Mouse (Mus musculus): ENCODE results near the gene H1fnt. TPM values are rescaled to one million over a fixed set of nuclear protein-coding genes. Genes with fewer than 3 reads are reported as not detected.

The H1fnt gene
- polyA plus RNA-seq (2014; fragmentation: Illumina TruSeq; extraction: RNeasy Lipid Tissue Mini Kit (QIAGEN cat#74804); ENCODE audit: low read depth, low replicate concordance) = not detected

DNA sequence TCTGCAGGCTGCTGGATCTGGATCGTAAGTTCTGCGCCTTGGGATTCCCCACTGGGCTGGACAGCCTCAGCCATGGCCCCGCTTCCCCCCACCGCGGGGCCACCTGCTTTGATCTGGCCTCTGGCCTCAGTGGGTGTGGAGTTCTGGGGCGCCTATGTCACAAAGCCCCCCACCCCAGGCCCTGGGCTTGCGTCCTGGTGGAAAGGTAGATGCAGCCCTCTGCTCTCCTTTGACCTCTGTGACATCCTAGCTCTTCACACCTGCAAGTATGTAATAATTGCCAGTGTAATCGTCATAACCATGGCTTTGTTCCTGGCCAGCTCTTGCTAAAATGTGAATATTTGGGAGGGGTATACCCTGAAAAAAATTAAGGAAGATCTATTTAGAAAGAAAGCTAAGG lies at the start of gene H1fnt:
TSS of gene H1fnt (minus strand) at position 101 of the 400 bp plus-strand sequence.

DNA sequence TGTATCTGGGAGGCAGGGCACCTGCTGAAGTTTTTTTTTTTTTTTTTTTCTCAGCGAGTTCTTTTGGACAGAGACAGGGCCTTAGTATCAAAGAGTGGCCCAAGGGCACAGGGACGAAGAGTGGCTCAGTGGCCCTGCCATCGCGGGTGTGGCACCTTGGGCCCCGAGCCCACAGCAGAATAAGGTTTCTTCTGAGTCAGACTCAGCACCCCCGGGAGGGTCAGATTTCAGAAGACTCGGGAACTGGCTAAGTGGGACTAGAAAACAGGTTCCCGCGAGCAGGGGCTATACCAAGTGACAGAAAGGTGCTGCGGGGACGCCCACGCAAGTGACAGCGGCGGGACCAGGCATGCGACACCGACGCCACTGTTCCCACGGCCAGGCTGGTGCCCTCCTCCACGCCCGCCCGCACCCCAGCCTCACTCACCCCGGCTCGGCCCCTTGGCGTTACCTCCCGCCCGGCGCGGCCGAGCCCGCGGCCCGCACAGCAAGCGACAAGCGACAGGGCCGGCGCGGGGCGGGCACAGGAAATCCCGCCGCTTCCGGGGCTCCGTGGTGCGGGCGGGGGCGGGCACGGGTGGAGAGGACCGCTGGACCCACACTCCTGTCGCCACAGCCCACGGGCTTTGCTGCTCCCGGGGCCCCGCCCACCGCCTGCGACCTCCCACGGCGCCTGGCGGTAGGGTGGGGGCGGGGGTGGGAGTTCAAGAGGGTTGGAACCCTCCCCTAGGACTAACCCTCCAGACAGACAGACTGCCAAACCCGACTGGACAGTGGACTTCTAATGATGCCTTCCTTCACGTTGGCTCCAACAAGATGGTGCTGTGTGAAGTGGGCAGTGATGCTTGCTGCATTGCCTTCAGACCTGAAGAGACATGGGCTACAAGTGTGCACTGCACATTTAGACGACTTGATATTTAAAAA lies 38.8 kb upstream of the H1fnt start, which contains the start of gene Zfp641:
TSS of gene Zfp641 (minus strand) at position 534 of the 924 bp plus-strand sequence.

DNA sequence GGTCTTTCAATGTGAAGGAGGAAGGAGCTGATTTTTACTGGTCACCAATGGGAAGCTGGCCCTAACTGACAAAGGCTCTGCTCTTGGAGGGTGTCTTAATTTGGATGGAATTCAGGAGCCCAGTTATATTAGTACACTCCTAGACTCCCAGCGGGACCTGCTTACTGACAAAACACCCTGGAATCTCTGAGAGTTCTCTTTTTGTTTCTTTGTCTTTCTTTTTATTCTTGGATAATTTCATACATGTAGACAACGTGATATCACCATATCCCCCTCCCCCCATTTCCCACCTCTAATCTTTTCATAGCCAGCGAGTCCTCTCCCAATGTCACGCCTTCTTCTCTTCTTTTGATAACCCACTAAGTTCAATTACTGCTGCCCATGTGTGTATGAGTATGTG lies 22.7 kb downstream of the H1fnt start, which contains the start of gene Olfr286:
TSS of gene Olfr286 (minus strand) at position 101 of the 400 bp plus-strand sequence.

DNA sequence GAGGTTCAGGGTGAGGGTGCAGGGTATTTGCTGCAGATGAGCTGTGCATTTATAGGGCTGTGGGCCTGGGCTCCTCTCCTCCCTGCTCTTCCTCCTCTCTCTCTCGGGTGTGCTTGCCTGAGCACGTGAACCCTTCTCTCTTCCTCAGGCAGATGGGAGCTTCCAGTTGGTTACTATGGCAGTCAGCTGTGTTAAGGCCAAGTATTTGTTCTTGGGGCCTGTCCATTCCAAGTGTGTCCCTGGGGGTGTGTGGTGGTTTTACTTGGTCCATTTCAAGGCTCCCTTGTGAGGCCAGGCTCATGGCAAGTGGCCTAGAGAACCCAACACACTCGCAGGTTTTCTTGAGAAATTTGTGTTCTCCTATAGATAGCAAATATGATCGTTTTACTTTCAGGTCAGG lies 36.2 kb downstream of the H1fnt start, which contains the start of the genes Gm44579 and Olfr287:
TSS of gene Gm44579 (minus strand) at position 101 of the 400 bp plus-strand sequence.
TSS of gene Olfr287 (minus strand) at position 180 of the 400 bp plus-strand sequence.

Other genes starting within 250 kb of the H1fnt start
- gene Pfkm, start 164.7 kb downstream of the H1fnt start, polyA plus RNA-seq (2014; fragmentation: Illumina TruSeq; extraction: RNeasy Lipid Tissue Mini Kit (QIAGEN cat#74804); ENCODE audit: low read depth, low replicate concordance) = 729 TPM
- 10.9 TPM for gene Senp1, start 163.5 kb downstream of the H1fnt start, polyA plus RNA-seq (2014; fragmentation: Illumina TruSeq; extraction: RNeasy Lipid Tissue Mini Kit (QIAGEN cat#74804); ENCODE audit: low read depth, low replicate concordance)
- gene Asb8, start 91.7 kb downstream of the H1fnt start, polyA plus RNA-seq (2014; fragmentation: Illumina TruSeq; extraction: RNeasy Lipid Tissue Mini Kit (QIAGEN cat#74804); ENCODE audit: low read depth, low replicate concordance) = 96.2 TPM
- 0.42 TPM for gene Ccdc184, start 90.1 kb downstream of the H1fnt start, polyA plus RNA-seq (2014; fragmentation: Illumina TruSeq; extraction: RNeasy Lipid Tissue Mini Kit (QIAGEN cat#74804); ENCODE audit: low read depth, low replicate concordance)
- gene Olfr288, start 61.8 kb downstream of the H1fnt start, polyA plus RNA-seq (2014; fragmentation: Illumina TruSeq; extraction: RNeasy Lipid Tissue Mini Kit (QIAGEN cat#74804); ENCODE audit: low read depth, low replicate concordance) = not detected
- not detected for gene Gm44579, start 36.3 kb downstream of the H1fnt start, polyA plus RNA-seq (2014; fragmentation: Illumina TruSeq; extraction: RNeasy Lipid Tissue Mini Kit (QIAGEN cat#74804); ENCODE audit: low read depth, low replicate concordance)
- gene Olfr287, start 36.2 kb downstream of the H1fnt start, polyA plus RNA-seq (2014; fragmentation: Illumina TruSeq; extraction: RNeasy Lipid Tissue Mini Kit (QIAGEN cat#74804); ENCODE audit: low read depth, low replicate concordance) = not detected
- gene Olfr286, start 22.8 kb downstream of the H1fnt start, polyA plus RNA-seq (2014; fragmentation: Illumina TruSeq; extraction: RNeasy Lipid Tissue Mini Kit (QIAGEN cat#74804); ENCODE audit: low read depth, low replicate concordance) = not detected
- 5.4 TPM for gene Zfp641, start 38.9 kb upstream of the H1fnt start, polyA plus RNA-seq (2014; fragmentation: Illumina TruSeq; extraction: RNeasy Lipid Tissue Mini Kit (QIAGEN cat#74804); ENCODE audit: low read depth, low replicate concordance)
- gene Olfr285, start 60.1 kb upstream of the H1fnt start, polyA plus RNA-seq (2014; fragmentation: Illumina TruSeq; extraction: RNeasy Lipid Tissue Mini Kit (QIAGEN cat#74804); ENCODE audit: low read depth, low replicate concordance) = not detected
- gene Olfr284, start 83.7 kb upstream of the H1fnt start, polyA plus RNA-seq (2014; fragmentation: Illumina TruSeq; extraction: RNeasy Lipid Tissue Mini Kit (QIAGEN cat#74804); ENCODE audit: low read depth, low replicate concordance) = not detected
- gene Olfr283, start 123.7 kb upstream of the H1fnt start, polyA plus RNA-seq (2014; fragmentation: Illumina TruSeq; extraction: RNeasy Lipid Tissue Mini Kit (QIAGEN cat#74804); ENCODE audit: low read depth, low replicate concordance) = not detected
- not detected for gene Olfr282, start 173.9 kb upstream of the H1fnt start, polyA plus RNA-seq (2014; fragmentation: Illumina TruSeq; extraction: RNeasy Lipid Tissue Mini Kit (QIAGEN cat#74804); ENCODE audit: low read depth, low replicate concordance)
- gene Olfr281, start 195.3 kb upstream of the H1fnt start, polyA plus RNA-seq (2014; fragmentation: Illumina TruSeq; extraction: RNeasy Lipid Tissue Mini Kit (QIAGEN cat#74804); ENCODE audit: low read depth, low replicate concordance) = not detected
- not detected for gene OR5BS1P, start 212.6 kb upstream of the H1fnt start, polyA plus RNA-seq (2014; fragmentation: Illumina TruSeq; extraction: RNeasy Lipid Tissue Mini Kit (QIAGEN cat#74804); ENCODE audit: low read depth, low replicate concordance)
- not detected for gene Lalba, start 225.4 kb upstream of the H1fnt start, polyA plus RNA-seq (2014; fragmentation: Illumina TruSeq; extraction: RNeasy Lipid Tissue Mini Kit (QIAGEN cat#74804); ENCODE audit: low read depth, low replicate concordance)
- not detected for gene Olfr279, start 235.1 kb upstream of the H1fnt start, polyA plus RNA-seq (2014; fragmentation: Illumina TruSeq; extraction: RNeasy Lipid Tissue Mini Kit (QIAGEN cat#74804); ENCODE audit: low read depth, low replicate concordance)

Data from heart, adult 10 weeks (tissue).